Mouse (Mus musculus) kidney, adult 2 months (tissue): ENCODE data around the gene Tbc1d9b.

Experiments used
- CTCF ChIP-seq: fragments of 200-500 bp; conservative IDR thresholded peaks from 2 replicates; pipeline ENCODE4 v1.5.1; 2011; ENCODE audit warnings: low read depth, mild to moderate bottlenecking, control low read depth, low read length, moderate library complexity, mixed read lengths; ENCODE audit not compliant: insufficient read depth, insufficient read length
- POLR2A ChIP-seq: fragments of 200-500 bp; IDR thresholded peaks from one replicate; pipeline ENCODE4 v1.6.1; 2011; ENCODE audit warnings: low read depth, low read length, control low read depth

GRCm38 (mm10) chr11:50149200-50149599 lies 18.0 kb downstream of the Tbc1d9b start:
- TF ChIP-seq CTCF, result no peak
- TF ChIP-seq POLR2A, result no peak
